ENCODE assay signal across 8 mouse cellular contexts in the genomic region with DNA sequence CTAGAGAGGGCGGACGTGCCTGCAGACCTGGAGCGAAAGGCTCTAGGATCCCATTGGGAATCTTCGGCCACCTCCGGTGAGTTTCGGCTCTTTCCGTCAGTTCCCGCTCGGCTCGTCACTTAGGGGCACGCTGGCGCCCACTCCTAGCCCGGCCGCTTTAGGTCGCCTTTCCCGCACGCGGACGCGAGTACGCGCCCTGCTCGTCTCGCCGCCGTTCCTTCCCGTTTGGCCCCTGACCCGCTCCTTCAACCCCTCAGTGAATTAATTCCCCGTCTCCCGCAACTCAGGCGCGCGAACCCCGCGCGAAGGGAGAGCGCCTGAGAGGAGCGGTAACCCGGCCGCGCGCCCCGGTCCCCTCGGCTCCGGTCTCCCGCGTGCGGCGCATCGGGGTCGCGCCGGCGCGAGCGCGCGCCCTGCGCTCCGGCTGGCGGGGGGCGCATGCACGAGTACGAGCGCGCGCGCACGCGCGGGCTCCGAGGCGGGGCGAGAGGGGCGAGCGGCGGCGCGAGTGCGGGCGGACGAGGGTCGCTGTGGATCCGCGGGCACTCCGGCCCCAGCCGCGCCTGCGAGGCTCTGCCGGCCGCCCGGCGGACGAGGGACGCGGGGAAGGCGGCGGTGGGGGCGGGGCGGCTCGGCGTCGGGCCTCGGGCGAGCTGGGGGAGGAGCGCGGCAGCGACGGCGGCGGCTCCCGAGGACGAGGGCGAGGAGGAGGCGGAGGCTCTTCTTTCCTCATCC. TPM values are rescaled to one million over a fixed set of nuclear protein-coding genes. Genes with fewer than 3 reads are reported as not detected.
A peak's percentile ranks its signal among the peaks of the same experiment; 100 is the strongest.
DNase-seq lines count a peak whose midpoint lies in the region; ATAC-seq and TF ChIP-seq lines count a peak whose summit lies in the region.

No protein-coding gene starts in this region.

- H3K9me3 ChIP-seq in lung, embryonic 14.5 days (ENCODE audit: low read depth, low read length): no peaks in the 10 kb centered on the region

- peak overlapping the region; percentile 92 for H3K9ac ChIP-seq in lung, embryonic 14.5 days

- peak; percentile 91 for DNase-seq in ES-CJ7 (ENCODE audit: low read depth, low spot score)
- DNase-seq in cerebellum, adult 18-20 months: peak; percentile 90 to 92
- DNase-seq in forelimb bud, embryonic 11.5 days (ENCODE audit: low read depth, low spot score): peak; percentile 95
- DNase-seq in heart, postnatal 4 days: peak; percentile 93
- DNase-seq in layer of hippocampus, adult 9-10 months (ENCODE audit: low spot score): peak; percentile 52
- peak; percentile 97 for DNase-seq in lung, embryonic 14.5 days
- peak; percentile 87 for DNase-seq in ovary, postnatal 14 days (ENCODE audit: low spot score)
- DNase-seq in thymus, postnatal 36 days: peak; percentile 62 to 64

- WGBS in lung, embryonic 14.5 days: under 1% methylated on average over 112 of the region's 115 CpGs

- H3K27ac ChIP-seq in lung, embryonic 14.5 days (ENCODE audit: low read depth): peak overlapping the region; percentile 94

- peak overlapping the region; percentile 78 for H3K4me3 ChIP-seq in lung, embryonic 14.5 days (ENCODE audit: low read depth, low read length)

- no peaks in the 10 kb centered on the region for H3K36me3 ChIP-seq in lung, embryonic 14.5 days (ENCODE audit: insufficient read depth)

- TF ChIP-seq CTCF in lung, embryonic 14.5 days (IDR thresholded peaks at IDR 0.05; ENCODE audit: low read depth): no peak

- no peaks in the 10 kb centered on the region for H3K27me3 ChIP-seq in lung, embryonic 14.5 days (ENCODE audit: insufficient read depth, low read length)

- ATAC-seq in lung, embryonic 14.5 days (ENCODE audit: insufficient read depth): peak; percentile 91

- H3K4me2 ChIP-seq in lung, embryonic 14.5 days: peak overlapping the region; percentile 80

- peaks cover 3% of the 10 kb centered on the region; the same call in 1 of the 2 replicates for H3K4me1 ChIP-seq in lung, embryonic 14.5 days (ENCODE audit: insufficient read depth)

RNA-seq across cellular contexts. Expression of a gene that starts 0.5 kb away (rescaled TPM):
- 10 to 100 TPM; 24.8 to 28.3 TPM for total RNA-seq in heart, postnatal 4 days (2021)
- 39.7 and 39.8 TPM in 2 replicates for polyA plus RNA-seq in lung, embryonic 14.5 days (2014; fragmentation: Nextera tagmentation; extraction: Ambion mirVana)

RNA-seq across cellular contexts. Expression of a gene that starts 33.3 kb away (rescaled TPM):
- 1 to 10 TPM in 1 of 2 experiments, under 1 TPM in 1; 0.79 to 1.2 TPM for total RNA-seq in heart, postnatal 4 days (2021)
- 0.42 and 0.78 TPM in 2 replicates for polyA plus RNA-seq in lung, embryonic 14.5 days (2014; fragmentation: Nextera tagmentation; extraction: Ambion mirVana)

RNA-seq across cellular contexts. Expression of a gene that starts 38.6 kb away (rescaled TPM):
- total RNA-seq in heart, postnatal 4 days (2021): under 1 TPM in 1 of 2 experiments, not detected in 1; 0.19 TPM
- not detected in 2 replicates for polyA plus RNA-seq in lung, embryonic 14.5 days (2014; fragmentation: Nextera tagmentation; extraction: Ambion mirVana)

RNA-seq across cellular contexts. Expression of a gene that starts 51.9 kb away (rescaled TPM):
- 10 to 100 TPM; 17.8 to 18.7 TPM for total RNA-seq in heart, postnatal 4 days (2021)
- polyA plus RNA-seq in lung, embryonic 14.5 days (2014; fragmentation: Nextera tagmentation; extraction: Ambion mirVana): 33.4 and 35.1 TPM in 2 replicates

Comparison
In these comparisons a context has a peak if more than half of its experiments do, and no peak if none do; other contexts are left out.
1. Peak in every context shown above with its lines: DNase-seq, ATAC-seq, H3K4me3 ChIP-seq and H3K27ac ChIP-seq.